Mouse (Mus musculus) midbrain, embryonic 15.5 days (tissue): Measurements from ENCODE around the gene Rps3. TPM values are rescaled to one million over a fixed set of nuclear protein-coding genes. Genes with fewer than 3 reads are reported as not detected.
"Not testable (repeated sequence)": the region's sequence is repeated elsewhere in the genome, so short reads cannot be mapped to it uniquely, and the experiment has no call there.

ENCODE experiments used
- ATAC-seq: fragments of 200-750 bp; cut with Nextera tagmentation; replicated peaks from 2 replicates; pipeline ENCODE4 v1.8.0; 2017; ENCODE audit warnings: moderate TSS enrichment
- H3K27ac ChIP-seq: fragments of 300-500 bp; sonication (generic); 2 replicates; pipeline ENCODE4 v1.5.1; 2015; ENCODE audit warnings: mild to moderate bottlenecking, inconsistent platforms
- H3K27me3 ChIP-seq: fragments of 300-500 bp; sonication (generic); replicated peaks from 2 replicates; pipeline ENCODE4 v1.6.1; 2015; ENCODE audit warnings: inconsistent platforms
- H3K36me3 ChIP-seq: fragments of 300-500 bp; sonication (generic); replicated peaks from 2 replicates; pipeline ENCODE4 v1.6.1; 2015; ENCODE audit warnings: inconsistent platforms
- H3K4me1 ChIP-seq: fragments of 300-500 bp; sonication (generic); 2 replicates; pipeline ENCODE4 v1.6.1; 2015; ENCODE audit warnings: inconsistent platforms
- H3K4me2 ChIP-seq: fragments of 300-500 bp; sonication (generic); 2 replicates; pipeline ENCODE4 v1.6.1; 2015; ENCODE audit warnings: inconsistent platforms, mild to moderate bottlenecking, moderate library complexity
- H3K4me3 ChIP-seq: fragments of 300-500 bp; sonication (generic); 2 replicates; pipeline ENCODE4 v1.5.1; 2015; ENCODE audit warnings: mild to moderate bottlenecking, inconsistent platforms
- H3K9ac ChIP-seq: fragments of 300-500 bp; sonication (generic); 2 replicates; pipeline ENCODE4 v1.6.1; 2015; ENCODE audit warnings: mild to moderate bottlenecking, inconsistent platforms
- H3K9me3 ChIP-seq: fragments of 300-500 bp; sonication (generic); 2 replicates; pipeline ENCODE4 v1.6.1; 2016; ENCODE audit warnings: inconsistent platforms
- WGBS: fragments of 180-500 bp; shearing (Covaris S2); methylation state at CpG from one replicate; pipeline ENCODE4 v1.1.7; 2015; ENCODE audit warnings: mixed read lengths; 5-methylcytosine and 5-hydroxymethylcytosine counted together
- polyA plus RNA-seq: library from polyadenylated mRNA; unstranded; fragments of >200 nt; fragmentation: Nextera tagmentation; extraction: Ambion mirVana; gene quantifications from 2 replicates; pipeline ENCODE4 v1.2.1, GENCODE M21; 2015

The Rps3 gene
- polyA plus RNA-seq: 382 and 405 TPM in 2 replicates

DNA sequence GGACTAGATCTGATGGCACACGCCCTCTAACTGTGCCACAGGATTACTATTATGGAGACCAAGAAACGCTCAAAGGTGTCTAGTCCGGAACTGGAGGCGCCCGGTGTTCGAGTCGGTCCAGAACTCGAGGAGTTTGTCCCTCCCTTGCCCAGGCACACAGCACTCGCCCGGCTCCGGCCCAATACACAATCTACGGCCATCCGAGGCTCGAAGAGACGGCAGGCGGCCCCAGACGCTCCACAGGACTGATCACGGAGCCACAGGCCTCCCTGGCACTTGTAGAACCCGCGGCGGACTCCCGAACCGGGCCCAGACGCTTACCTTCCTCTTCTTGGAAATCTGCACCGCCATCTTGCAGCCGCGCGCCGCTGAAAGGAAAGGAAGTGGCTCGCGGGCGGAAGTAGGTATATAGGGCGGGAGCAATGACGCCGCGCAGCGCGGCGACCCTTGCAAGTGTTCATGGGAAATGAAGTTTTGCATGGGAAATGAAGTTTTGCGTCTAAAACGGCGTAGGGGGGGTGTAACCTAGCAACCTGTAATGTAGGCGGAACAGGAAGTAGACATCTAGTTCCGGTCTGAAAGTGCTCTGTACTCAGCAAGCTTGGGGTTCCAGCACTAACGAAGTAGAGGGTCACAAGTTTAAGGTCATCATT, at the start of gene Rps3:
Gene Rps3 (minus strand): TSS at position 468 of the 653 bp plus-strand sequence.
- Histone ChIP-seq H3K9ac (peak within 1 kb of the TSS; percentile 80), H3K9me3 (no peaks in the 10 kb centered on the region), H3K4me2 (peak within 1 kb of the TSS; percentile 80), H3K4me3 (peak within 1 kb of the TSS; percentile 73), H3K36me3 (peaks cover 31% of the 10 kb centered on the region), H3K27me3 (peaks cover 8% of the 10 kb centered on the region; the same call in 1 of the 2 replicates), H3K4me1 (peaks cover 41% of the 10 kb centered on the region), H3K27ac (peak within 1 kb of the TSS; percentile 87)
- ATAC-seq: peak; percentile 95
- under 1% methylated on average over 45 of the region's 45 CpGs for WGBS

GRCm38 (mm10) chr7:99532526-99532925, 49.0 kb upstream of the Rps3 start:
- no peak overlapping the region for H3K4me3 ChIP-seq
- H3K27ac ChIP-seq: no peak overlapping the region
- 86% methylated on average over 4 of the region's 4 CpGs for WGBS
- H3K9ac ChIP-seq: no peak overlapping the region
- no peaks in the 10 kb centered on the region for H3K27me3 ChIP-seq
- no peak for ATAC-seq
- H3K36me3 ChIP-seq: no peaks in the 10 kb centered on the region
- H3K4me2 ChIP-seq: no peak overlapping the region
- H3K4me1 ChIP-seq: peaks cover 27% of the 10 kb centered on the region
- no peaks in the 10 kb centered on the region for H3K9me3 ChIP-seq

DNA sequence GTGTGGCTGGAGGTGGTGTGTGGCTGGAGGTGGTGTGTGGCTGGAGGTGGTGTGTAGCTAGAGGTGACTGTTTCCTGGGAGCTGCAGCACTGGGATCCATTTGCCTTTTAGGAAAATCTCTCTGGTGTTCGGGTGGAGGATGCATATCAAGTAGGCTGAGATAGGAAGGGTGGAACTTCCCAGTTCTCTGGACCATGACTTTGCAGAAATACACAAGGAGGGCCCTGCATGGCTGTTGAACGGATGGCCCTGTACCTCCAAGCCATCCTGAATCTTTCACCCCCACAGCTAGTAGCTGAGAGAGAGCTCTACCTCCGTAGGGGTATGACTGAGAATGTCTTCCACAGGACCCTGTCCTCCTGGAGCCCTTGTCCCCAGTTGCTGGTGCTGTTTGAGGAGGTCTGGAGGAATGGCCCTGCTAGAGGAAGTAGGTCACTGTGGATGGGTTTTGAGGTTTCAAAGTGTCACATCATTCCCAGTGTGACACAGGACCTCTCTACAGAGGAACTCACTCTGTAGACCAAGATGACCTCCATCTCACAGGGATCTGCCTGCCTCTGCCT, 48.0 kb upstream of the Rps3 start:
- Histone ChIP-seq H3K4me2 (no peak overlapping the region), H3K9ac (no peak overlapping the region), H3K36me3 (no peaks in the 10 kb centered on the region), H3K4me1 (peaks cover 17% of the 10 kb centered on the region), H3K27ac (no peak overlapping the region), H3K4me3 (no peak overlapping the region), H3K27me3 (no peaks in the 10 kb centered on the region), H3K9me3 (no peaks in the 10 kb centered on the region)
- no peak for ATAC-seq
- WGBS: 85% methylated on average over 3 of the region's 3 CpGs

- Histone ChIP-seq H3K36me3 (no peaks in the 10 kb centered on the region), H3K27ac (no peak overlapping the region), H3K27me3 (no peaks in the 10 kb centered on the region), H3K4me1 (peaks cover 7% of the 10 kb centered on the region), H3K9ac (no peak overlapping the region), H3K4me3 (no peak overlapping the region), H3K4me2 (no peak overlapping the region), H3K9me3 (no peaks in the 10 kb centered on the region)
- no peak for ATAC-seq
- WGBS: 49% methylated on average over 5 of the region's 5 CpGs
These were observed 45.9 kb upstream of the Rps3 start for GRCm38 (mm10) chr7:99529410-99529809.

DNA sequence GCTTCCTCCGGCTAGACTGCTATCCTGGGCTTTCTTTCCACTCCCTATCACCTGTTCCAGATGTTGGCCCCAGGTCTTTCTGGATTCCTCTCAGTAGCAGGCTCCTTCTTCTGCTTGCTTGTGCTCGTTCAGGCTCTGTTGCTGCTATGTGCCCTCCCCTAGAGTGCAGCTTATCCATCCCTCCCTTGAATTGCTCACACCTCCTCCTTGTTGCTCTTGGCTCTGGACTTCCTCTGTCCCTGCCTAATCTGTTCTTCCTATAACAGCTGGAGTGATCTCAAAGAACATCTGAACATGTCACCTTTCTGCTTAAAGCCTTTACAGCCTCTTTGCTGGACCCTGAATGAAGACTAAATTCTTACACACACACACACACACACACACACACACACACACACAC, 45.0 kb upstream of the Rps3 start:
- Histone ChIP-seq H3K9ac (no peak overlapping the region), H3K4me1 (no peaks in the 10 kb centered on the region), H3K27me3 (no peaks in the 10 kb centered on the region), H3K36me3 (no peaks in the 10 kb centered on the region), H3K27ac (no peak overlapping the region), H3K4me2 (no peak overlapping the region), H3K4me3 (no peak overlapping the region), H3K9me3 (no peaks in the 10 kb centered on the region)
- no peak for ATAC-seq
- 57% methylated on average over 2 of the region's 2 CpGs for WGBS

DNA sequence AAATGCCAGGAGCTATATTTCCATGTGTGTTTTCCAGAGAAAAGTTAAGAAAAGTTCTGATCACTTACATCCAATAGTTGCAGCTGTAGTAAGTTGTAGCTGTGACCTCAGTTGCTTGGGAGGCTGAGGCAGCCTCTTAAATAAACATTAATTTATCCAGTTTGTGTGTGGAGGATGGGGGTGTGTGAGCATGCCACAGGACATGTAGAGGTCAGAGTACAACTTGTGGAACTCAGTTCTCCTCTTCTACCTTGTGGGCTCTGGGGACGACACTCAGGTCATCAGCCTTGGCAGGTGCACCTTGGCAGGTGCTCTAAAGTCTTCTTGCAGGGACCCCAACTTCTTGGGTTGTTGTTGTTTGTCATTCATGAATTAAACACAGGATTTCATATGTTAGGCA, 40.3 kb upstream of the Rps3 start:
- Histone ChIP-seq H3K36me3 (no peaks in the 10 kb centered on the region), H3K9me3 (no peaks in the 10 kb centered on the region), H3K27ac (no peak overlapping the region), H3K9ac (no peak overlapping the region), H3K4me3 (no peak overlapping the region), H3K4me1 (no peaks in the 10 kb centered on the region), H3K27me3 (no peaks in the 10 kb centered on the region), H3K4me2 (no peak overlapping the region)
- WGBS: 92% methylated on average over 1 of the region's 1 CpGs
- no peak for ATAC-seq

- no peaks in the 10 kb centered on the region for H3K27me3 ChIP-seq
- H3K27ac ChIP-seq: no peak overlapping the region
- H3K4me3 ChIP-seq: no peak overlapping the region
- no peak overlapping the region for H3K4me2 ChIP-seq
- H3K9ac ChIP-seq: no peak overlapping the region
- ATAC-seq: no peak
- H3K36me3 ChIP-seq: no peaks in the 10 kb centered on the region
- no peaks in the 10 kb centered on the region for H3K9me3 ChIP-seq
- no peaks in the 10 kb centered on the region for H3K4me1 ChIP-seq
- 83% methylated on average over 8 of the region's 8 CpGs for WGBS
These were observed 39.6 kb upstream of the Rps3 start for GRCm38 (mm10) chr7:99523121-99523520.

GRCm38 (mm10) chr7:99518954-99519644, 35.6 kb upstream of the Rps3 start:
- no peak overlapping the region for H3K9ac ChIP-seq
- H3K4me1 ChIP-seq: no peaks in the 10 kb centered on the region
- no peak overlapping the region for H3K4me2 ChIP-seq
- WGBS: 67% methylated on average over 4 of the region's 4 CpGs
- H3K36me3 ChIP-seq: no peaks in the 10 kb centered on the region
- no peak overlapping the region for H3K27ac ChIP-seq
- H3K4me3 ChIP-seq: no peak overlapping the region
- ATAC-seq: no peak
- no peaks in the 10 kb centered on the region for H3K9me3 ChIP-seq
- no peaks in the 10 kb centered on the region for H3K27me3 ChIP-seq

- Histone ChIP-seq H3K36me3 (no peaks in the 10 kb centered on the region), H3K27ac (no peak overlapping the region), H3K9ac (no peak overlapping the region), H3K4me3 (no peak overlapping the region), H3K4me2 (no peak overlapping the region), H3K4me1 (no peaks in the 10 kb centered on the region), H3K9me3 (no peaks in the 10 kb centered on the region), H3K27me3 (no peaks in the 10 kb centered on the region)
- 83% methylated on average over 3 of the region's 3 CpGs for WGBS
- ATAC-seq: no peak
These were observed 33.2 kb upstream of the Rps3 start for GRCm38 (mm10) chr7:99516814-99517157.

DNA sequence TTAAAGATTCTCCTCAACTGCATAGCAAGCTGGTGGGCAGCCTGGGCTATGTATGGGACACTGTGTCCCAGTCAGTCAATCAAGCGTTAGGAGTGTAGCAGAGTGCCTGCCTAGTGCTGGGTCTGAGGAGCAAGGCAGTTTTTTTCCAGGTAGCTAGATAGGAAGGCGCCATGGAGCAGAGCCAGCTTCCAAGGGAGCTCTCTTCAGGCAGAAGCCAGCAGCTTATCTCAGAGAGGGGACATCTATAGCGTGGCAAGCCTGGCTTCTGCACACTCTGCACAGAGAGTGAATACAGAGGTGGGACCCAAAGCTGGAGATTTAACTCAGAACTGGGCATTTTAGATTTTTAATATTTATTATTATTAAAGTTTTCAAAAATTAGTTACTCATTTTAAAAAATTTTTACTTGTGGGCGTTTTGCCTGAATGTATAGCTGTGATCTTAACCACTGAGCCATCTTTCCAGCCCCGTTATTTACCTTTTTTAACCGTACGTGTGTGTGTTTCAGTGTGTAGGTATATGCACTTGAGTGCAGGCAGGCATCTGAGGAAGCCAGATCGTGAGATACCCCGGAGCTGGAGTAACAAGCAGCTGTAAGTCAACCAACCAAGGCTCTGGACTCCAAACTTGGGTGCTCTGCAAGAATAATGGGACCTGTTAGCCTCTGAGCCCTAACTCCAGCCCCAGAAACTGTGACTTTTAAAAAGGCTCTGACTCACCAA, 32.7 kb upstream of the Rps3 start:
- 88% methylated on average over 9 of the region's 9 CpGs for WGBS

DNA sequence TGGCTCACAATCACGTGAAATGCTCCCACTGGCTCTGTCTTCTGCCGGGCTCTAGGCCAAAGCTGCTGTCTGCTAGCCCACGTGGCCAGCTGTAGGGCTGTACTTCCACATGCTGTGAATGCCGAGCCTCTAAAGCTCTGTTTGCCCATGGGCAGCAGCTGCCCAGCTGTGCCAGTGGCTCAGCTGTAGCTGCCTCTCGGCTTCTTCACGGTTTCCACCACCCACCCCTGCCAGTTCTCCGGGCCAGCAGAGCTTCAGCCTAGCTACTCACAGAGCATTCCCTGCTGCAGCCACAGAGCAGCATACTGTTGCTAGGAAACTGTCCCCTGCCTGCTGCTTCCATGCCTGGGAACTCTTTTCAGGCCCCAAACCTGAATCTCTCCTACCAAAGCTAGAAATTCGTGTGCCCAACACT, 26.6 kb upstream of the Rps3 start:
- Histone ChIP-seq H3K4me2 (peak overlapping the region; percentile 44), H3K36me3 (no peaks in the 10 kb centered on the region), H3K27ac (peak overlapping the region; percentile 71), H3K4me3 (0 out of 2 replicates have a peak overlapping the region, but pooled peaks have one; percentile 11), H3K9me3 (no peaks in the 10 kb centered on the region), H3K4me1 (peaks cover 10% of the 10 kb centered on the region), H3K9ac (no peak overlapping the region), H3K27me3 (no peaks in the 10 kb centered on the region)
- WGBS: 2% methylated on average over 8 of the region's 8 CpGs
- peak; percentile 90 for ATAC-seq

More for the DNA sequence above, 32.7 kb upstream of the Rps3 start:
- Histone ChIP-seq H3K27me3 (no peaks in the 10 kb centered on the region), H3K4me1 (no peaks in the 10 kb centered on the region), H3K4me2 (no peak overlapping the region), H3K9me3 (no peaks in the 10 kb centered on the region), H3K36me3 (no peaks in the 10 kb centered on the region), H3K4me3 (no peak overlapping the region), H3K27ac (no peak overlapping the region), H3K9ac (no peak overlapping the region)
- ATAC-seq: no peak

DNA sequence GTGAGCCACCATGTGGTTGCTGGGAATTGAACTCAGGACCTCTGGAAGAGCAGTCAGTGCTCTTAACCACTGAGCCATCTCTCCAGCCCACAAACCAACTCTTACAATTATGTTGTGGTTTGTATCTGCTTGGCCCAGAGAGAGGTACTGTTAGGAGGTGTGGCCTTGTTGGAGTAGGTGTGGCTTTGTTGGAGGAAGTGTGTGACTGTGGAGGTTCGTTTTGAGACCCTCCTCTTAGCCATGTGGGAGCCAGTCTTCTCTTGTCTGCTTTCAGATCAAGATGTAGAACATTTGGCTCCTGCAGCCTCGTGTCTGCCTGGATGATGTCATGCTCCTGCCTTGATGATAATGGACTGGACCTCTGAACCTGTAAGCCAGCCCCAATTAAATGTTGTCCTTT, 24.6 kb upstream of the Rps3 start:
- H3K9me3 ChIP-seq, H3K4me2 ChIP-seq, ATAC-seq, H3K27ac ChIP-seq, H3K27me3 ChIP-seq, H3K4me1 ChIP-seq, H3K4me3 ChIP-seq, H3K36me3 ChIP-seq, H3K9ac ChIP-seq: not testable (repeated sequence)
- WGBS: 31% methylated on average over 2 of the region's 2 CpGs
